Mouse (Mus musculus) lung, embryonic 14.5 days (tissue): Measurements from ENCODE around the gene Eloa. TPM values are rescaled to one million over a fixed set of nuclear protein-coding genes. Genes with fewer than 3 reads are reported as not detected.

Source experiments
- ATAC-seq: fragments of 200-750 bp; cut with Nextera tagmentation; 2 replicates; pipeline ENCODE4 v1.8.0; 2017; ENCODE audit warnings: mild to moderate bottlenecking, moderate TSS enrichment, moderate library complexity; ENCODE audit not compliant: insufficient read depth
- DNase-seq: peaks from one replicate; pipeline ENCODE4 v3.0.0-alpha.2; 2015
- H3K27ac ChIP-seq: fragments of 300-500 bp; sonication (generic); 2 replicates; pipeline ENCODE4 v1.5.1; 2014; ENCODE audit warnings: low read depth, mild to moderate bottlenecking, moderate library complexity
- H3K27me3 ChIP-seq: fragments of 300-500 bp; sonication (generic); 2 replicates; pipeline ENCODE4 v1.6.1; 2014; ENCODE audit warnings: low read length, control low read depth; ENCODE audit not compliant: insufficient read depth
- H3K36me3 ChIP-seq: fragments of 300-500 bp; sonication (generic); 2 replicates; pipeline ENCODE4 v1.6.1; 2014; ENCODE audit warnings: control low read depth; ENCODE audit not compliant: insufficient read depth
- H3K4me1 ChIP-seq: fragments of 300-500 bp; sonication (generic); 2 replicates; pipeline ENCODE4 v1.6.1; 2014; ENCODE audit warnings: antibody characterized with exemption, control low read depth; ENCODE audit not compliant: insufficient read depth
- H3K4me2 ChIP-seq: fragments of 300-500 bp; sonication (generic); 2 replicates; pipeline ENCODE4 v1.6.1; 2014; ENCODE audit warnings: mild to moderate bottlenecking
- H3K4me3 ChIP-seq: fragments of 300-500 bp; sonication (generic); 2 replicates; pipeline ENCODE4 v1.5.1; 2014; ENCODE audit warnings: low read depth, low read length
- H3K9ac ChIP-seq: fragments of 300-500 bp; sonication (generic); 2 replicates; pipeline ENCODE4 v1.6.1; 2014
- H3K9me3 ChIP-seq: fragments of 300-500 bp; sonication (generic); 2 replicates; pipeline ENCODE4 v1.6.1; 2016; ENCODE audit warnings: low read depth, low read length, control low read depth
- CTCF ChIP-seq: IDR thresholded peaks from 2 replicates; pipeline ENCODE4 v1.5.1; 2016; ENCODE audit warnings: antibody characterized with exemption, low read depth
- WGBS: fragments of 180-500 bp; shearing (Covaris S2); extraction: QIAGEN DNeasy Blood & Tissue Kit; methylation state at CpG from one replicate; pipeline ENCODE4 v1.1.7; 2014; 5-methylcytosine and 5-hydroxymethylcytosine counted together
- polyA plus RNA-seq: library from polyadenylated mRNA; unstranded; fragments of >200 nt; fragmentation: Nextera tagmentation; extraction: Ambion mirVana; gene quantifications from 2 replicates; pipeline ENCODE4 v1.2.1, GENCODE M21; 2014

The Eloa gene
- polyA plus RNA-seq, 1 experiment from 2014 or later: 41.8 TPM

DNA sequence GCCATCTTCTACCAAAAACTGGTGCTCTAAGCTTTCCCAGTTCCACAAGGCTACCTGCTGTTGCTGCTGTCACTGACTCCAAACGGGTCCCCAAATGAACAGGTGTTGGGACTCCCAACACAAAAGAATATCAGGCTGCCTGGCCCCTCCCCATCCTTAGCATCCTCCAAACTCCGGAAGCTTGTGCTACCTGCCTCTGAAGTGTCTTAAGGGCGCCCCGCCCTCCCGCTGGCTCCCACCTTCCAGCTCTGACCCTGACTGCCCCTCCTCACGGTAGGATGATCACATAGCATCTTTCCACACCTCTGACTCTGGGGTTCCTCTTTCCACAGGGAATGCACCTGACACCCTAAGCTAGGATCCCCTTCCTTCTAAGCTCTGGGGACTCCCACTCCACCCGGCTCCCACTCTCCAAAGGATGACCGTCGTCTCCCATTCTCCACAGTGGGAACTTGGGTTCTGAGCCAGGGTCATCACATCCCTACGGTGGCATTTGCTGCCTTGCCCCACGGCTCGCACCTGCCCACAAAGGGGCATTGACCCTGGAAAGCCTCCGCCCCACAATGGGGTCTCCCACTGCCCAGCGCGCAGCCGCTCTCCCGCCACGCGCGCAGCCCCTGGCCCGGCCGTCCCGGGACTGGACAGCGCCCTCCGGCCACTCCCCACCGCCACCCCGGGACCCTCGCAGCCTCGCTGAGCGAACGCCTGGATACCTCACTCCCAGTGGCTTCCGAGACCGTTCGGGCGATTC is 49.6 kb downstream of the Eloa start:
- under 1% methylated on average over 35 of the region's 35 CpGs for WGBS
- peak; percentile 47 for ATAC-seq

DNA sequence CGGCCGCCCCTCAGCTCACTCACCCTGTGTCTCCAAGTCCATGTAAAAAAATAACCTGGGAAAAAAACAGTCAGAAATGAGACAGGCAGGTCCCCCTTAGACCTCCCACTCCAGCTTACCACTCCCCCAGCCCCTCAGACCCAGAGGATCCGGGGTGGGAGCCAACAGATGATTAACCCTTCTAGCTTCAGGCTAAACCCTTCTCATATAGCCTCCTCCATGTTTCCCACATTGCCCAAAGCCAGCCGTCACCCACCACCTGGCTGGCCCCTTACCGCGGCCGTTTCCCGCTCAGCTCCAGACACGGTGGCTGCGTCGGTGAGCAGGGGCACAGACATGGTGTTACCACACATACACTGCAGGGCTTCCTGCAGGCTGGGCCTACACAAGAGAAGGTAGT is 51.0 kb downstream of the Eloa start:
- no peaks in the 10 kb centered on the region for H3K4me1 ChIP-seq
- 89% methylated on average over 11 of the region's 11 CpGs for WGBS
- peaks cover 62% of the 10 kb centered on the region for H3K36me3 ChIP-seq
- no peak overlapping the region for H3K4me3 ChIP-seq
- no peak overlapping the region for H3K27ac ChIP-seq
- DNase-seq: no peak
- H3K9ac ChIP-seq: no peak overlapping the region; the same call in 1 of the 2 replicates
- H3K9me3 ChIP-seq: no peaks in the 10 kb centered on the region
- no peaks in the 10 kb centered on the region for H3K27me3 ChIP-seq
- no peak for ATAC-seq
- H3K4me2 ChIP-seq: 0 out of 2 replicates have a peak overlapping the region, but pooled peaks have one; percentile 86
- no peak for TF ChIP-seq CTCF

More for the DNA sequence above, 49.6 kb downstream of the Eloa start:
- Histone ChIP-seq H3K27me3 (no peaks in the 10 kb centered on the region), H3K9ac (peak overlapping the region; percentile 85), H3K4me2 (peak overlapping the region; percentile 86), H3K4me3 (peak overlapping the region; percentile 89), H3K4me1 (no peaks in the 10 kb centered on the region), H3K36me3 (peaks cover 62% of the 10 kb centered on the region), H3K27ac (peak overlapping the region; percentile 43; the same call in 1 of the 2 replicates), H3K9me3 (no peaks in the 10 kb centered on the region)
- TF ChIP-seq CTCF: no peak
- no peak for DNase-seq

DNA sequence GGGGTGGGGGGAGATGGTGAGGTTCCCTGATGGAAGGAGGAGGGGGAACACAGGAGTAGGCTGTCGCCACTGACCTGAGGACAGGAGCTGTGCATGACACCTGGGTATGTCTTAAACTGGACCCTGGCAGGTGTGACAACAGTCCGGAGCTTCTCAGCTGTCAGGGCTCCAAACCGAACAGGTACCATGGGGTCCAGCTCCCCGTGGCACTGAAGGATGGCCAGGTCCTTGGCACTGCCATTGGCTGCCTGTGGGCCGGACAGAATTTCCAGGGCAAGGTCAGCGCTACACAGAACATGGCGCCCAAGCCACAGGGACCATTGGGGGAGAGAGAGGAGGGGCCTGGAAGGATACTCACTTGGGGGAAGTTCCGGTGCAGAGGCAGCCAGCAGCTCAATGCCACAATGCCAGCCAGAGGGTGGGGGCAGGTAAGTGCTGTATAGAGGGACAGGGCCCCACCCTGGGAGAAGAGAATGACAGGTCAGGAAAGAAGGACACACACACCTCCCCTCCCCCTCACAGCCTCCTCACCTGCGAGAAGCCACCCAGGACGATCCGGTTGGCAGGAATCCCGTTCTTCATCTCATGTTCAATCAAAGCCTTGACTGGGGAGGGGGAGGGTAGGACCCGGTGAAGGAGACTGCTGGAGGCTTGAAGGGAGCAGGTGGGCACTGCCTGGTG is 52.4 kb downstream of the Eloa start:
- 83% methylated on average over 13 of the region's 13 CpGs for WGBS
- H3K9ac ChIP-seq: no peak overlapping the region
- H3K27me3 ChIP-seq: no peaks in the 10 kb centered on the region
- H3K9me3 ChIP-seq: no peaks in the 10 kb centered on the region
- no peak overlapping the region for H3K4me2 ChIP-seq
- no peak for TF ChIP-seq CTCF
- H3K27ac ChIP-seq: no peak overlapping the region
- H3K4me3 ChIP-seq: no peak overlapping the region
- DNase-seq: no peak
- H3K36me3 ChIP-seq: peaks cover 52% of the 10 kb centered on the region
- no peak for ATAC-seq
- 0 out of 2 replicates have a peak, but pooled peaks cover 3% of the 10 kb centered on the region for H3K4me1 ChIP-seq

DNA sequence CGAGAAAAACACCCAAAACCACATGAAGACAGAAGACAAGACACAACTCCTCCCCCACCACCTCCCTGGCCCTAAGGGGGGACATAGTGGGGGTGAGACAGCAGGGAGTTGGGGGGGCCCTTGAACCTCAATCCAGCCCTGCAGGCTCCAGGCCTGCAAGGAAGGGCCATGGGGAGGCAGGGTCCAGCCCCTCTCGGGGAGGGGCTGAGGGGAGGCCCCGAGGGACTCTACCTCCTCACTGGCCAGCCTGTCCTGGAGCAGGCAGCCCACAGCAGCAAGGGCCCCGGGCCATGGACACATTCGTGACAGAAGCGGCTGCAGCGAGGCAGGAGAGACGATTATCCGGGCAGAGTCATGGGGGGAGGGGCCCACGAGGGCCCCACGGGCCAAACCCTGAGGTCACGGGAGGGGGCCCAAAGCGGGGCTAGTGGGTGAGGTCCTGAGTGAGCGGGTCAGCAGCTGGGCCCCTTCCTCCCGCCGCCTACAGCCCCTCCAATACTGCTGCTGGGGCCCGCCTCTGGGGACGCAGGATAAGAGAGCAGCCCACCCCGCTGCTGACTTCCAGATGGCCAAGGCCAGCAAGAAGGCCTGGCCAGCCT is 53.2 kb downstream of the Eloa start:
- no peak overlapping the region for H3K4me3 ChIP-seq
- no peak overlapping the region for H3K9ac ChIP-seq
- no peak for DNase-seq
- H3K4me2 ChIP-seq: no peak overlapping the region
- no peak for ATAC-seq
- H3K27ac ChIP-seq: no peak overlapping the region
- H3K27me3 ChIP-seq: no peaks in the 10 kb centered on the region
- no peaks in the 10 kb centered on the region for H3K9me3 ChIP-seq
- no peak for TF ChIP-seq CTCF
- 0 out of 2 replicates have a peak, but pooled peaks cover 3% of the 10 kb centered on the region for H3K4me1 ChIP-seq
- peaks cover 52% of the 10 kb centered on the region for H3K36me3 ChIP-seq
- 47% methylated on average over 19 of the region's 19 CpGs for WGBS

DNA sequence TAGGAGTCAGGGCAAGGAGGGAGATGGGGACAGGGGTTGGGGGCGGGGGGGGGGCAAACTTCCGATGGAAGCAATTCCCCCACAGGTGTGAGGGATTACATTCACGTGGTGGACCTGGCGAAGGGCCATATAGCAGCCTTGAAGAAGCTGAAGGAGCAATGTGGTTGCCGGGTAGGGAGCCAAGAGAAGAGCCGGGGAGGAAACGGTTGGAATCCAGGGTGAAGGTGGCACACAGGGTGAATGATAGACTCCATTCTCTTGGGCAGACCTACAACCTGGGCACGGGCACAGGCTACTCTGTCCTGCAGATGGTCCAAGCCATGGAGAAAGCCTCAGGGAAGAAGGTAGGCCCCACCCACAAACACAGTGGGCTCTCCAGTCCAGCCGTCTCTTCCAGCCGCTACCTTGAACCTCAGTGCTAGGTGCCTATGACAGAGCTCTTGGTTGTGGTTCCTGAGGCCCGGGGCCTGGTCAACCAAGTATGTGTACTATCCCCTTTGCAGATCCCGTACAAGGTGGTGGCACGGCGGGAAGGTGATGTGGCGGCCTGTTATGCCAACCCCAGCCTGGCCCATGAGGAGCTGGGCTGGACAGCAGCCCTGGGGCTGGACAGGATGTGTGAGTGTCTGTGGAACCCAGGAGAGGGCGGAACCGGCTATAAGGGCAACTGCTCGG is 54.3 kb downstream of the Eloa start:
- Histone ChIP-seq H3K27me3 (no peaks in the 10 kb centered on the region), H3K4me1 (0 out of 2 replicates have a peak, but pooled peaks cover 3% of the 10 kb centered on the region), H3K4me2 (no peak overlapping the region), H3K9ac (no peak overlapping the region), H3K9me3 (no peaks in the 10 kb centered on the region), H3K4me3 (no peak overlapping the region), H3K27ac (no peak overlapping the region), H3K36me3 (peaks cover 55% of the 10 kb centered on the region)
- TF ChIP-seq CTCF: no peak
- DNase-seq: no peak
- WGBS: 87% methylated on average over 18 of the region's 18 CpGs
- ATAC-seq: no peak

DNA sequence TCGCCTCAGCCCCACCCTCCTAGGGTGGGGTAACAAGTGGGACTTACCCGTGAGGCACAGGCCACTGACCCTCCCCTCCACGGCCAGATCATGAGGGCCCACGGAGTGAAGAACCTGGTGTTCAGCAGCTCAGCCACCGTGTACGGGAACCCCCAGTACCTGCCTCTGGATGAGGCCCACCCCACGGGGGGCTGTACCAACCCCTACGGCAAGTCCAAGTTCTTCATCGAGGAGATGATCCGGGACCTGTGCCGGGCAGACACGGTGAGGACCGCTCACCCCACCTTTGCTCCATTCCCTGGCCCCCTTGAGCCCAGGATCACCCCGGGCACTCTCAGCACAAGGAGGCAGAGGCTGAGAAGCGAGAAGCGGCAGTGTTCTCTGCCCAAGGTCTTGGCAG is 55.3 kb downstream of the Eloa start:
- H3K36me3 ChIP-seq: peaks cover 63% of the 10 kb centered on the region
- DNase-seq: no peak

More for the DNA sequence above, 55.3 kb downstream of the Eloa start:
- H3K4me1 ChIP-seq: 0 out of 2 replicates have a peak, but pooled peaks cover 3% of the 10 kb centered on the region
- no peaks in the 10 kb centered on the region for H3K9me3 ChIP-seq
- 89% methylated on average over 16 of the region's 16 CpGs for WGBS
- no peak overlapping the region for H3K27ac ChIP-seq
- no peak overlapping the region for H3K9ac ChIP-seq
- no peak overlapping the region for H3K4me2 ChIP-seq
- H3K4me3 ChIP-seq: no peak overlapping the region
- no peaks in the 10 kb centered on the region for H3K27me3 ChIP-seq
- TF ChIP-seq CTCF: no peak
- ATAC-seq: no peak
